ENCODE assay signal across 25 mouse cellular contexts in the genomic region with DNA sequence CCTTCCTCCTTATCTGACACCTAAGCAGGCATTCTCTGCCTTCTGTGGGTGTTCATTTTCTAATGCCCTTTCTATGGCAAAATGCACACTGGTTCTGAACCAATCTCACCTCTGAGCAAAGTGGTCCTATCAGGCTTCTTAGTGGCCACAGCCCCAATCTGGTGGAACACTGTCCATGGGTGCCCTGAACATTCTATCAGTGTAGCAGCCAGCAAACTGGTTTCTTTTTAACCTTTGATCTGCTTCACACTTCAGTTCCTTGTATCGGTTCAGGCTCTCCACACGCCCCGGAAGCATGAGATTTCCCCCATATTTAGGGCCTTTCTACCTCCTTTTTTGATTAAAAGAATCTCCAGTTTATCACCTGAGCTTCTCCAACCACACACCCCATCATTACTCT. TPM values are rescaled to one million over a fixed set of nuclear protein-coding genes. Genes with fewer than 3 reads are reported as not detected.
"Had no signal": no experiment of that assay in that cellular context is flagged by ENCODE, and none has a peak within 500 bp of the region (broad histone marks: within the 10 kb centered on the region; RNA-seq: fewer than 3 reads in every experiment).

No protein-coding gene starts in this region.

- H3K36me3 ChIP-seq: stomach, embryonic 15.5 days had no signal

- H3K4me1 ChIP-seq: midbrain, embryonic 10.5 days; midbrain, embryonic 12.5 days; neural tube, embryonic 13.5 days; neural tube, embryonic 15.5 days; stomach, embryonic 15.5 days had no signal

- H3K27me3 ChIP-seq: midbrain, embryonic 12.5 days; neural tube, embryonic 13.5 days; neural tube, embryonic 15.5 days; stomach, embryonic 15.5 days had no signal

- H3K4me3 ChIP-seq: midbrain, embryonic 10.5 days; midbrain, embryonic 12.5 days; myocyte; neural tube, embryonic 13.5 days; neural tube, embryonic 15.5 days; stomach, embryonic 15.5 days had no signal

- DNase-seq: lung, adult 18-20 months; lung, embryonic 14.5 days; lung, postnatal 10 days; lung, postnatal 4 days; midbrain, embryonic 14.5 days; retina, postnatal 1 day; right cerebral cortex, adult 18-20 months; right cerebral cortex, postnatal 25 days; right cerebral cortex, postnatal 4 days; thymus, adult 18-20 months; thymus, postnatal 14 days; thymus, postnatal 36 days had no signal

- H3K9ac ChIP-seq: lung, embryonic 14.5 days; midbrain, embryonic 12.5 days; neural tube, embryonic 13.5 days; neural tube, embryonic 15.5 days; stomach, embryonic 15.5 days had no signal

- ATAC-seq: midbrain, embryonic 16.5 days had no signal

- H3K27ac ChIP-seq: midbrain, embryonic 10.5 days; midbrain, embryonic 12.5 days; neural tube, embryonic 13.5 days; neural tube, embryonic 15.5 days had no signal

- H3K4me2 ChIP-seq: lung, embryonic 14.5 days; midbrain, embryonic 12.5 days; neural tube, embryonic 13.5 days; neural tube, embryonic 15.5 days; stomach, embryonic 15.5 days had no signal

- H3K9me3 ChIP-seq: midbrain, embryonic 10.5 days; midbrain, embryonic 12.5 days; neural tube, embryonic 13.5 days; neural tube, embryonic 15.5 days; stomach, embryonic 15.5 days had no signal

RNA-seq across cellular contexts. Expression of a gene that starts 36.2 kb away (rescaled TPM):
- total RNA-seq: megakaryocyte, adult 5-6 weeks; megakaryocyte-erythroid progenitor cell, adult 5-6 weeks had no signal
- polyA plus RNA-seq: lung, embryonic 14.5 days; lung, embryonic 16.5 days; midbrain, embryonic 10.5 days; midbrain, embryonic 12.5 days; midbrain, embryonic 14.5 days; myocyte; neural tube, embryonic 11.5 days; neural tube, embryonic 13.5 days; spleen, adult 2 months; thymus, postnatal 0 days had no signal
